ENCODE assay signal across 12 mouse cellular contexts in genomic region chr4:133863795-133864379, GRCm38 (mm10). TPM values are rescaled to one million over a fixed set of nuclear protein-coding genes. Genes with fewer than 3 reads are reported as not detected.
A peak's percentile ranks its signal among the peaks of the same experiment; 100 is the strongest.
DNase-seq lines count a peak whose midpoint lies in the region; ATAC-seq and TF ChIP-seq lines count a peak whose summit lies in the region.
"Had no signal": no experiment of that assay in that cellular context is flagged by ENCODE, and none has a peak within 500 bp of the region (broad histone marks: within the 10 kb centered on the region; RNA-seq: fewer than 3 reads in every experiment).

No protein-coding gene starts in this region.

- H3K9ac ChIP-seq in embryonic facial prominence, embryonic 15.5 days, result no peak overlapping the region
- H3K9ac ChIP-seq in midbrain, embryonic 12.5 days (replicated peaks), result 0 out of 2 replicates have a peak overlapping the region, but pooled peaks have one; percentile 41
- H3K9ac ChIP-seq: embryonic facial prominence, embryonic 12.5 days; limb, embryonic 13.5 days had no signal

- DNase-seq in kidney, adult 2 months, result no peak
- no peak for DNase-seq in kidney, postnatal 25 days
- DNase-seq in adrenal gland, postnatal 25 days, result peak; percentile 31
- DNase-seq in thymus, adult 18-20 months, result no peak
- no peak for DNase-seq in heart, postnatal 25 days (ENCODE audit: low spot score)
- DNase-seq: gastrocnemius, postnatal 14 days; lung, postnatal 36 days; thymus, postnatal 4 days had no signal

- H3K27ac ChIP-seq in kidney, adult 2 months (ENCODE audit: insufficient read depth, low read depth, low read length), result peak overlapping the region; percentile 24; the same call in 1 of the 2 replicates
- H3K27ac ChIP-seq in embryonic facial prominence, embryonic 15.5 days (replicated peaks), result peak overlapping the region; percentile 60; the same call in 1 of the 2 replicates
- H3K27ac ChIP-seq in midbrain, embryonic 12.5 days (replicated peaks), result peak overlapping the region; percentile 61
- H3K27ac ChIP-seq: limb, embryonic 13.5 days had no signal

- H3K4me2 ChIP-seq in embryonic facial prominence, embryonic 15.5 days (replicated peaks), result no peak overlapping the region
- H3K4me2 ChIP-seq in midbrain, embryonic 12.5 days (replicated peaks), result peak overlapping the region; percentile 4; the same call in 1 of the 2 replicates
- H3K4me2 ChIP-seq: embryonic facial prominence, embryonic 12.5 days; limb, embryonic 13.5 days had no signal

- intact Hi-C loops in heart, postnatal 25 days (cut with DNase I), result no loop called here

- ATAC-seq in embryonic facial prominence, embryonic 15.5 days (ENCODE audit: insufficient number of reproducible peaks, low FRiP score, low TSS enrichment, low read depth), result no peak
- no peak for ATAC-seq in midbrain, embryonic 12.5 days (ENCODE audit: low FRiP score, low read depth)

- no peak overlapping the region for H3K4me3 ChIP-seq in kidney, adult 2 months (ENCODE audit: insufficient read depth, low read depth, low read length)
- no peak overlapping the region for H3K4me3 ChIP-seq in embryonic facial prominence, embryonic 15.5 days (replicated peaks)
- no peak overlapping the region for H3K4me3 ChIP-seq in midbrain, embryonic 12.5 days
- H3K4me3 ChIP-seq: embryonic facial prominence, embryonic 12.5 days; limb, embryonic 13.5 days had no signal

- peaks cover 6% of the 10 kb centered on the region; the same call in 1 of the 2 replicates for H3K4me1 ChIP-seq in kidney, adult 2 months (ENCODE audit: control insufficient read depth, insufficient read depth, low read length)
- peaks cover 9% of the 10 kb centered on the region for H3K4me1 ChIP-seq in embryonic facial prominence, embryonic 15.5 days
- H3K4me1 ChIP-seq in midbrain, embryonic 12.5 days, result peaks cover 17% of the 10 kb centered on the region
- H3K4me1 ChIP-seq: limb, embryonic 13.5 days had no signal

- TF ChIP-seq POLR2A in kidney, adult 2 months (IDR thresholded peaks at IDR 0.05; ENCODE audit: low read depth, low read length), result no peak

- H3K9me3 ChIP-seq in embryonic facial prominence, embryonic 15.5 days (replicated peaks), result no peaks in the 10 kb centered on the region
- H3K9me3 ChIP-seq in midbrain, embryonic 12.5 days, result no peaks in the 10 kb centered on the region
- H3K9me3 ChIP-seq: embryonic facial prominence, embryonic 12.5 days; limb, embryonic 13.5 days had no signal

- no peaks in the 10 kb centered on the region for H3K36me3 ChIP-seq in kidney, adult 2 months (ENCODE audit: control insufficient read depth, insufficient read depth, low read length)
- peaks cover 47% of the 10 kb centered on the region for H3K36me3 ChIP-seq in embryonic facial prominence, embryonic 15.5 days
- 0 out of 2 replicates have a peak, but pooled peaks cover 13% of the 10 kb centered on the region for H3K36me3 ChIP-seq in midbrain, embryonic 12.5 days

- H3K27me3 ChIP-seq in kidney, adult 2 months (replicated peaks; ENCODE audit: control insufficient read depth, insufficient read depth, low read length), result no peaks in the 10 kb centered on the region
- no peaks in the 10 kb centered on the region for H3K27me3 ChIP-seq in embryonic facial prominence, embryonic 15.5 days
- H3K27me3 ChIP-seq in midbrain, embryonic 12.5 days, result no peaks in the 10 kb centered on the region
- H3K27me3 ChIP-seq: embryonic facial prominence, embryonic 12.5 days; limb, embryonic 13.5 days had no signal

- 45% methylated on average over 12 of the region's 12 CpGs for WGBS in kidney, adult 2 months
- WGBS in embryonic facial prominence, embryonic 15.5 days, result 65% methylated on average over 12 of the region's 12 CpGs
- 42% methylated on average over 12 of the region's 12 CpGs for WGBS in midbrain, embryonic 12.5 days

- no peak for TF ChIP-seq CTCF in kidney, adult 2 months (conservative IDR thresholded peaks at IDR 0.05; ENCODE audit: insufficient read depth, insufficient read length, low read depth, low read length)

RNA-seq across cellular contexts. Expression of gene Rps6ka1, which starts 23.7 kb away (rescaled TPM):
- polyA plus RNA-seq in kidney, adult 2 months (2012; rRNA removed), result 29.4 and 30.9 TPM in 2 replicates
- total RNA-seq in adrenal gland, postnatal 25 days (2021), result 14.7 and 21.3 TPM in 2 replicates
- 37.3 and 38.5 TPM in 2 replicates for polyA plus RNA-seq in embryonic facial prominence, embryonic 15.5 days (2015; fragmentation: Nextera tagmentation; extraction: Ambion mirVana)
- polyA plus RNA-seq in midbrain, embryonic 12.5 days (2016; fragmentation: Nextera tagmentation; extraction: Ambion mirVana), result 23.6 and 26.6 TPM in 2 replicates
- 1 to 10 TPM; 5.4 to 6.3 TPM for total RNA-seq in heart, postnatal 25 days (2021)
